Mouse (Mus musculus) testis, adult 2 months (tissue): ENCODE measurements around the gene C6.

ENCODE experiments used
- CTCF ChIP-seq: fragments of 200-500 bp; IDR thresholded peaks from 2 replicates; pipeline ENCODE4 v1.5.1; 2012; ENCODE audit warnings: low read depth, mild to moderate bottlenecking, inconsistent platforms, low read length, moderate library complexity; ENCODE audit not compliant: control insufficient read depth, insufficient read depth, insufficient replicate concordance
- POLR2A ChIP-seq: fragments of 200-500 bp; IDR thresholded peaks from 2 replicates; pipeline ENCODE4 v1.6.1; 2012; ENCODE audit warnings: low read depth, mild to moderate bottlenecking, inconsistent platforms, low read length, moderate library complexity; ENCODE audit not compliant: control insufficient read depth

DNA sequence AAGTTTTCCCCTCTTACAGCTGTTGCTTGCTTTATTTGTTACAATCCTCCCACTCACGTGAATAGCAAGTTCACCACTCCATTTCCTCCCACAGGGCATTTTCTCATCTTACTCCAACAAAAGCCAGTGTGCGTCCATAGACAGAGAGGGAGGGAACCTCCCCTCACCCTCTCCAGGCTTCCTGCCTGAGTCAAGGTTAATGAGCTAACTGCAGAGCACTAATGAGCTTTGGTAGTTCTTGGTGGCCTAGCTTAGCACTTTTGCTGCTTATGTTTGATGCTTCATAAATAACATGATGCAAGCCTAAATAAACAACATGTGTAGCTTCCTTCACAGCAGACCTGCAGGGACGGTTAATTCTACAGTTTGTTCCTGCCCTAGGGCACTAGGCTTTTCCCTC lies 63.4 kb downstream of the C6 start:
- TF ChIP-seq POLR2A (no peak), CTCF (no peak)
